Mouse (Mus musculus): ENCODE data around the gene Fermt3. TPM values are rescaled to one million over a fixed set of nuclear protein-coding genes. Genes with fewer than 3 reads are reported as not detected.

Gene Fermt3
- polyA plus RNA-seq, 1 experiment = 41.6 TPM

GRCm38 (mm10) chr19:6977759-6978638 lies 41.3 kb downstream of the Fermt3 start:
- Histone ChIP-seq H3K4me1 (ENCODE audit: control insufficient read depth, insufficient read depth, low read length) (peaks cover 15% of the 10 kb centered on the region), H3K4me3 (replicated peaks; ENCODE audit: extremely low read depth, low read depth, low read length) (no peak overlapping the region)
- WGBS = 83% methylated on average over 13 of the region's 13 CpGs

GRCm38 (mm10) chr19:6975537-6976521 lies 43.4 kb downstream of the Fermt3 start, which contains the start of gene Plcb3:
Gene Plcb3, minus strand, starts transcription at chr19:6976470.
- H3K4me1 ChIP-seq (ENCODE audit: control insufficient read depth, insufficient read depth, low read length) = peaks cover 17% of the 10 kb centered on the region
- DNase-seq = peak; percentile 50
- under 1% methylated on average over 16 of the region's 16 CpGs for WGBS
- H3K4me3 ChIP-seq (replicated peaks; ENCODE audit: extremely low read depth, low read depth, low read length) = peak within 1 kb of the TSS; percentile 61
- 0 out of 2 replicates have a peak, but pooled peaks have one; percentile 14 for TF ChIP-seq CTCF (IDR thresholded peaks at IDR 0.05; ENCODE audit: insufficient read depth, low read length)
- TF ChIP-seq POLR2A (IDR thresholded peaks at IDR 0.05; ENCODE audit: borderline replicate concordance, extremely low read depth, low read depth, low read length) = peak; percentile 15; the same call in 1 of the 2 replicates

More at GRCm38 (mm10) chr19:6977759-6978638, 41.3 kb downstream of the Fermt3 start:
- DNase-seq = no peak
- TF ChIP-seq CTCF (IDR thresholded peaks at IDR 0.05; ENCODE audit: insufficient read depth, low read length) (no peak), POLR2A (IDR thresholded peaks at IDR 0.05; ENCODE audit: borderline replicate concordance, extremely low read depth, low read depth, low read length) (no peak)

- peak; percentile 82 for DNase-seq
- Histone ChIP-seq H3K4me1 (ENCODE audit: control insufficient read depth, insufficient read depth, low read length) (peaks cover 22% of the 10 kb centered on the region), H3K4me3 (replicated peaks; ENCODE audit: extremely low read depth, low read depth, low read length) (peak within 1 kb of the TSS; percentile 99)
- no peak for TF ChIP-seq CTCF (IDR thresholded peaks at IDR 0.05; ENCODE audit: insufficient read depth, low read length)
- TF ChIP-seq POLR2A (IDR thresholded peaks at IDR 0.05; ENCODE audit: borderline replicate concordance, extremely low read depth, low read depth, low read length) = peak; percentile 33; the same call in 1 of the 2 replicates
- WGBS = 1% methylated on average over 72 of the region's 84 CpGs
These were observed 44.8 kb downstream of the Fermt3 start, which contains the start of gene Ppp1r14b for GRCm38 (mm10) chr19:6974211-6975205. Gene Ppp1r14b, plus strand, starts transcription at chr19:6974968.

- DNase-seq = no peak
- Histone ChIP-seq H3K4me3 (replicated peaks; ENCODE audit: extremely low read depth, low read depth, low read length) (no peak overlapping the region), H3K4me1 (ENCODE audit: control insufficient read depth, insufficient read depth, low read length) (peaks cover 19% of the 10 kb centered on the region)
- 29% methylated on average over 12 of the region's 12 CpGs for WGBS
- no peak for TF ChIP-seq CTCF (IDR thresholded peaks at IDR 0.05; ENCODE audit: insufficient read depth, low read length)
- TF ChIP-seq POLR2A (IDR thresholded peaks at IDR 0.05; ENCODE audit: borderline replicate concordance, extremely low read depth, low read depth, low read length) = no peak
These were observed 45.6 kb downstream of the Fermt3 start for GRCm38 (mm10) chr19:6973581-6974190.

GRCm38 (mm10) chr19:6972247-6972917 lies 46.9 kb downstream of the Fermt3 start:
- Histone ChIP-seq H3K4me3 (replicated peaks; ENCODE audit: extremely low read depth, low read depth, low read length) (no peak overlapping the region), H3K4me1 (ENCODE audit: control insufficient read depth, insufficient read depth, low read length) (peaks cover 25% of the 10 kb centered on the region)
- DNase-seq = no peak
- TF ChIP-seq POLR2A (IDR thresholded peaks at IDR 0.05; ENCODE audit: borderline replicate concordance, extremely low read depth, low read depth, low read length) (no peak), CTCF (IDR thresholded peaks at IDR 0.05; ENCODE audit: insufficient read depth, low read length) (no peak)
- WGBS = 82% methylated on average over 13 of the region's 13 CpGs

GRCm38 (mm10) chr19:6971644-6972043 lies 47.6 kb downstream of the Fermt3 start:
- Histone ChIP-seq H3K4me1 (ENCODE audit: control insufficient read depth, insufficient read depth, low read length) (peaks cover 24% of the 10 kb centered on the region), H3K4me3 (replicated peaks; ENCODE audit: extremely low read depth, low read depth, low read length) (no peak overlapping the region)
- DNase-seq = no peak
- whole genome bisulfite sequencing = 41% methylated on average over 6 of the region's 6 CpGs
- no peak for TF ChIP-seq POLR2A (IDR thresholded peaks at IDR 0.05; ENCODE audit: borderline replicate concordance, extremely low read depth, low read depth, low read length)
- no peak for TF ChIP-seq CTCF (IDR thresholded peaks at IDR 0.05; ENCODE audit: insufficient read depth, low read length)

GRCm38 (mm10) chr19:6970460-6971085 lies 48.7 kb downstream of the Fermt3 start:
- WGBS = 41% methylated on average over 11 of the region's 11 CpGs
- Histone ChIP-seq H3K4me3 (replicated peaks; ENCODE audit: extremely low read depth, low read depth, low read length) (no peak overlapping the region), H3K4me1 (ENCODE audit: control insufficient read depth, insufficient read depth, low read length) (peaks cover 14% of the 10 kb centered on the region)
- DNase-seq = no peak
- TF ChIP-seq CTCF (IDR thresholded peaks at IDR 0.05; ENCODE audit: insufficient read depth, low read length) = no peak
- no peak for TF ChIP-seq POLR2A (IDR thresholded peaks at IDR 0.05; ENCODE audit: borderline replicate concordance, extremely low read depth, low read depth, low read length)
